Mouse (Mus musculus): Measurements from ENCODE around the gene Tmed6. TPM values are rescaled to one million over a fixed set of nuclear protein-coding genes. Genes with fewer than 3 reads are reported as not detected.
"Not testable (repeated sequence)": the region's sequence is repeated elsewhere in the genome, so short reads cannot be mapped to it uniquely, and the experiment has no call there.

The Tmed6 gene
- polyA plus RNA-seq, 1 experiment from 2014 or later, result 3.9 TPM

DNA sequence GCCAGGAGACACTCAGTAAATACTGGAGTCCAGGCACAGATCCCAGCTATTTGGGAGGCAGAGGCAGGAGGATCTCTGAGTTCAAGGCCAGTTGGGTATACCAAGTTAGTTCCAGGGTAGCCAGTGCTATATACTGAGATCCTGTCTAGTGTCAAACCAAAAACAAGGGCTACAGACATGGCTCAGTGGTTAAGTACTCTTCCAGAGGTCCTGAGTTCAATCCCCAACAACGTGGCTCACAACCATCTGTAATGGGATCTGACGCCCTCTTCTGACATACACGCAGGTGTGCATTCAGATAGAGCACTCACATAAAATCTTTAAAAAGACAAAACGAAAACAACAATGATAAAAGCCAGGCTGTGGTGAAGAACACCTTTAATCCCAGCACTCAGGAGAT, 16.0 kb downstream of the Tmed6 start:
- ATAC-seq (ENCODE audit: low read depth), result no peak
- Histone ChIP-seq H3K4me3 (ENCODE audit: low read depth, low read length) (no peak overlapping the region), H3K27ac (ENCODE audit: low read length) (no peak overlapping the region), H3K4me1 (ENCODE audit: control insufficient read depth, low read depth, low read length) (peaks cover 17% of the 10 kb centered on the region), H3K27me3 (ENCODE audit: control insufficient read depth, insufficient read depth, low read depth, low read length) (no peaks in the 10 kb centered on the region), H3K4me2 (ENCODE audit: low read depth, low read length) (0 out of 2 replicates have a peak overlapping the region, but pooled peaks have one; percentile 81), H3K36me3 (ENCODE audit: control insufficient read depth, insufficient read depth) (peaks cover 54% of the 10 kb centered on the region), H3K9me3 (replicated peaks; ENCODE audit: control insufficient read depth, low read length) (no peaks in the 10 kb centered on the region), H3K9ac (ENCODE audit: low read depth, low read length) (no peak overlapping the region)
- 69% methylated on average over 4 of the region's 4 CpGs for WGBS (ENCODE audit: insufficient replicate concordance)

DNA sequence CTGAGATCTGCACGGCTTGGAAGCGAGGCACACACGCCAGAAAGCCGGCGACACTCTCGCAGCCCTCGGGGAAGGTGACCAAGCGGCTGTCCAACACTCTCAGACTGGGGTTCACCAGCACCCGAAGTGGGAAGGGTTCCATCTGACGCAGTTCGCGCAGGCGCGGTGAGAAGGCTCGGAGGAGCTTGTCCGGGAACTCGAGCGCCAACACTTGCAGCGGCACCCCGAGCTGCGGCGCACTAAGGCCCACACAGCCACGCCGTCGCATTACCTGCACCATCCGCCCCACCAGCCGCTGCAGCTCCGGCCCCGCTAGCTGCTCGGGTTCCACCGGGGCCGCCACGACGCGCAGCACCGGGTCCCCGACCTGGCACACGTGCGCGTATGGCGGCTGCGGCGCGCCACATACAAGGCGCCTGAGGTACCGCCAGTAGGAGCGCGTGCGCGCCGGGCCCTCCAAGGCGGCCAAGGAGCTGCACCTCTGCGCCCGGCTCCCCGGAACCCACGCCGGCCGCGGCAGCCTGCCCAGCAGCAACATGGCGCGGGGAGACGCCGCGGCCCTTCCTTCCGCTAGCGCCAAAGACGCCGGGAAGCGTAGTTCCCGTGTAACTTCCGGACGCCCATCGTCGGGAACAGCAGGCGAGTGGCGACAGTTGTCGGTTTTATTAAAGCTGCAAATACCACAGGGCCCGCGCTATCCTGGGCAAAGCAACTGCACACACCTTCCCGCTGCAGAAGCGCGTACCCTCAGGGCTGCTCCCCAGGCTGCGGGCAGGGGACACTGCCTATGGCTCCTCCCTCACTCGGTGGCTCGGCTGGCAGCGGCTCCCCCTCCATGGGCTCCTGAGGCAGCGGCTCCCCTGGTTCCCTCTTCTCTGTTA, 17.1 kb downstream of the Tmed6 start, which contains the start of gene Pdf:
Gene Pdf, minus strand, starts transcription at position 554 of the 881 bp plus-strand sequence.
- H3K27ac ChIP-seq (ENCODE audit: low read length), result peak within 1 kb of the TSS; percentile 85
- peak within 1 kb of the TSS; percentile 75 for H3K9ac ChIP-seq (ENCODE audit: low read depth, low read length)
- H3K27me3 ChIP-seq (ENCODE audit: control insufficient read depth, insufficient read depth, low read depth, low read length), result no peaks in the 10 kb centered on the region
- under 1% methylated on average over 87 of the region's 87 CpGs for WGBS (ENCODE audit: insufficient replicate concordance)
- no peaks in the 10 kb centered on the region for H3K9me3 ChIP-seq (replicated peaks; ENCODE audit: control insufficient read depth, low read length)
- peaks cover 53% of the 10 kb centered on the region for H3K36me3 ChIP-seq (ENCODE audit: control insufficient read depth, insufficient read depth)
- peak within 1 kb of the TSS; percentile 76 for H3K4me3 ChIP-seq (ENCODE audit: low read depth, low read length)
- ATAC-seq (ENCODE audit: low read depth), result peak; percentile 76
- peaks cover 17% of the 10 kb centered on the region for H3K4me1 ChIP-seq (ENCODE audit: control insufficient read depth, low read depth, low read length)
- peak within 1 kb of the TSS; percentile 81 for H3K4me2 ChIP-seq (ENCODE audit: low read depth, low read length)

DNA sequence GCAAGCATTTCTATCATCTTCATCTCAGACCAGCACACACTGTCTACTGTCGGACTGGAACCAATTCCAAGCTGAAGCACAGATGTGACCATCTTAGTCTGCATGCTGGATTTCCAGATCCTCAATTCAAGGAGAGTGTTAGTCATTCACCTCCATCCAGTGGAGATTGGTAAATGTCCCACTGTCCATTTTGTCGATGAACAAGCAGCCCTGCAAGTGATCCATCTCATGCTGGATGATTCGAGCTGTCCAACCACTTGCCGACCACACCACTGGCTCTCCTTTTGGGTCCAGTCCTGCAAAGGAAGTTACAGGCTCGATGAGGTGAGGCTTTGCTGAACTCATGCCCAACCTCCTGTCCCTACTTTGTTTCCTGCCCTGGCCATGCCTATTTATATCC, 18.5 kb downstream of the Tmed6 start:
- no peaks in the 10 kb centered on the region for H3K27me3 ChIP-seq (ENCODE audit: control insufficient read depth, insufficient read depth, low read depth, low read length)
- H3K4me1 ChIP-seq (ENCODE audit: control insufficient read depth, low read depth, low read length), result peaks cover 17% of the 10 kb centered on the region
- H3K36me3 ChIP-seq (ENCODE audit: control insufficient read depth, insufficient read depth), result peaks cover 48% of the 10 kb centered on the region
- no peak for ATAC-seq (ENCODE audit: low read depth)
- H3K4me3 ChIP-seq (ENCODE audit: low read depth, low read length), result no peak overlapping the region
- no peak overlapping the region for H3K4me2 ChIP-seq (ENCODE audit: low read depth, low read length)
- no peak overlapping the region for H3K9ac ChIP-seq (ENCODE audit: low read depth, low read length)
- no peaks in the 10 kb centered on the region for H3K9me3 ChIP-seq (replicated peaks; ENCODE audit: control insufficient read depth, low read length)
- WGBS (ENCODE audit: insufficient replicate concordance), result 65% methylated on average over 5 of the region's 5 CpGs
- no peak overlapping the region for H3K27ac ChIP-seq (ENCODE audit: low read length)

DNA sequence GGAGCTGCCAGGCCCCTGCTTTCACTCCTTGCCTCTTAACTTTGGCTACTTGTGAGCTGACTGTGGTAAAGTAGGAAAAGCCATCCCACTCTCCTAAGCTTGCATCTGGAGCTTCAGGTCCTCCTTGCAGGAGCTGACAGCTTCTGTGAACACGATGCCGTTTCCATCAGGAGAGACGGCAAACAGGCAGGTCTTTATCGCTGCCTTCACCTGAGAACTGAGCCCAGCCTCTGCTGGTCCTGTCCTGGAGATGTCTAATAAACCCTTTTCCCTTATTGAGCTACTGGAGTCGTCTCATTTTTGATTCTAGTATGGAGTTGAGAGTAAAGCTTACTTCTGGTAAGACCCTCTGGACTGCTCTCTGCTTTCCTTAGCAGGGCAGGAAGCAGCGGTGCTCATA, 20.0 kb downstream of the Tmed6 start:
- Histone ChIP-seq H3K9ac (ENCODE audit: low read depth, low read length) (no peak overlapping the region), H3K27ac (ENCODE audit: low read length) (no peak overlapping the region), H3K4me1 (ENCODE audit: control insufficient read depth, low read depth, low read length) (peaks cover 17% of the 10 kb centered on the region), H3K36me3 (ENCODE audit: control insufficient read depth, insufficient read depth) (peaks cover 45% of the 10 kb centered on the region), H3K4me3 (ENCODE audit: low read depth, low read length) (no peak overlapping the region), H3K4me2 (ENCODE audit: low read depth, low read length) (no peak overlapping the region), H3K9me3 (replicated peaks; ENCODE audit: control insufficient read depth, low read length) (no peaks in the 10 kb centered on the region), H3K27me3 (ENCODE audit: control insufficient read depth, insufficient read depth, low read depth, low read length) (no peaks in the 10 kb centered on the region)
- no peak for ATAC-seq (ENCODE audit: low read depth)
- WGBS (ENCODE audit: insufficient replicate concordance), result 80% methylated on average over 6 of the region's 6 CpGs

DNA sequence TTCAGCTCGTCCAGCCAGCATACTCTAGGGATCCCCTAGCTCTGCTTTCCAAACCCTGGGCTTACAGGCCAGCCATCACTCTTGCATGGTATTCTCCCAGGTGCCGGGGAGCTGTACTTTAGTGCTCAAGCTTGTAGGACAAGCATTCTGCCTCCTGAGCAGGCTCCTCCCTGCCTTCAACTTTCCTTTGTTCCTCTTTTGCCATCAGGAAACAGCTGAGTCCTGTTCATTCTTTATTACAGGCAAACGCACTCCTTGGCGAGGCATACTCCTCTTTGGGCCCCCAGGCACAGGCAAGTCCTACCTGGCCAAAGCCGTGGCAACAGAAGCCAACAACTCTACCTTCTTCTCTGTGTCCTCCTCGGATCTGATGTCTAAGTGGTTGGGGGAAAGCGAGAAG, 24.8 kb downstream of the Tmed6 start:
- H3K4me3 ChIP-seq (ENCODE audit: low read depth, low read length), result no peak overlapping the region
- H3K9me3 ChIP-seq (replicated peaks; ENCODE audit: control insufficient read depth, low read length), result no peaks in the 10 kb centered on the region
- no peak overlapping the region for H3K27ac ChIP-seq (ENCODE audit: low read length)
- H3K4me1 ChIP-seq (ENCODE audit: control insufficient read depth, low read depth, low read length), result no peaks in the 10 kb centered on the region
- peaks cover 34% of the 10 kb centered on the region for H3K36me3 ChIP-seq (ENCODE audit: control insufficient read depth, insufficient read depth)
- H3K27me3 ChIP-seq (ENCODE audit: control insufficient read depth, insufficient read depth, low read depth, low read length), result no peaks in the 10 kb centered on the region
- WGBS (ENCODE audit: insufficient replicate concordance), result 50% methylated on average over 7 of the region's 7 CpGs
- no peak overlapping the region for H3K9ac ChIP-seq (ENCODE audit: low read depth, low read length)
- H3K4me2 ChIP-seq (ENCODE audit: low read depth, low read length), result no peak overlapping the region
- no peak for ATAC-seq (ENCODE audit: low read depth)

DNA sequence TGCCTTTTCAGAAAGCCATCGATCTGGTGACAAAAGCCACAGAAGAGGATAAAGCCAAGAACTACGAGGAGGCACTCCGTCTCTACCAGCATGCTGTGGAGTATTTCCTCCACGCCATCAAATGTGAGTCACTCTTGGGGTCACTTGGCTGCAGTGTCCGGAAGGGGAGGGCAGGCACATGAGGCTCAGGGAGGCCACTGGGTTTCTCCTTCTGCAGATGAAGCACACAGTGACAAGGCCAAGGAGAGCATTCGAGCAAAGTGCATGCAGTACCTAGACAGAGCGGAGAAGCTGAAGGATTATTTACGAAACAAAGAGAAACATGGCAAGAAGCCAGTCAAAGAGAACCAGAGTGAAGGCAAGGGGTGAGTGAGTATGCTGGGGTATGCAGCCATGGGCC, 28.8 kb downstream of the Tmed6 start:
- ATAC-seq (ENCODE audit: low read depth), result no peak
- WGBS (ENCODE audit: insufficient replicate concordance), result 78% methylated on average over 8 of the region's 8 CpGs
- H3K27me3 ChIP-seq (ENCODE audit: control insufficient read depth, insufficient read depth, low read depth, low read length), result no peaks in the 10 kb centered on the region
- H3K36me3 ChIP-seq (ENCODE audit: control insufficient read depth, insufficient read depth), result peaks cover 2% of the 10 kb centered on the region; the same call in 1 of the 2 replicates
- no peaks in the 10 kb centered on the region for H3K9me3 ChIP-seq (replicated peaks; ENCODE audit: control insufficient read depth, low read length)
- peaks cover 12% of the 10 kb centered on the region for H3K4me1 ChIP-seq (ENCODE audit: control insufficient read depth, low read depth, low read length)
- no peak overlapping the region for H3K9ac ChIP-seq (ENCODE audit: low read depth, low read length)
- no peak overlapping the region for H3K27ac ChIP-seq (ENCODE audit: low read length)
- H3K4me2 ChIP-seq (ENCODE audit: low read depth, low read length), result no peak overlapping the region
- H3K4me3 ChIP-seq (ENCODE audit: low read depth, low read length), result no peak overlapping the region

DNA sequence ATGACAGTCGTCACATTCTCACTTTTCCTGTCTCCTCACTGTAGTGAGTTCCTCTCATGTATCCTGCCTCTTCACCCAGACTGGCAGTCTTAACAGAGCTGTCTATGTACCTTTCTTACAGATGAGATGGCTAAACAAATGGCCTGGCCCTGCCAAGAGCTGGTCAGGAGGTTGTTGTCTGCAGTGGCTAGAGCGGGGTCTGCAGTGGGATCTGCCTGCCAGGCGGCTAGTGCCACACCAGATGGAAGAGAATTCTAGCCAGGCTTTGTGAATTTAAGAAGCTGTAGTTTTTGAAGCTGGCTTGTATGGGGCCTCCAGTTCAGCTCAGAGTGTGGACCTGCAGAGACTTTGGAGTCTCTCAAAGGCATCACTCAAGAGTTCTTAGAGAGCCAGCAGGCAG, 29.8 kb downstream of the Tmed6 start:
- Histone ChIP-seq H3K36me3 (ENCODE audit: control insufficient read depth, insufficient read depth) (no peaks in the 10 kb centered on the region; the same call in 1 of the 2 replicates), H3K4me3 (ENCODE audit: low read depth, low read length) (no peak overlapping the region), H3K27ac (ENCODE audit: low read length) (no peak overlapping the region), H3K4me2 (ENCODE audit: low read depth, low read length) (no peak overlapping the region), H3K4me1 (ENCODE audit: control insufficient read depth, low read depth, low read length) (peaks cover 14% of the 10 kb centered on the region), H3K9ac (ENCODE audit: low read depth, low read length) (no peak overlapping the region), H3K27me3 (ENCODE audit: control insufficient read depth, insufficient read depth, low read depth, low read length) (no peaks in the 10 kb centered on the region), H3K9me3 (replicated peaks; ENCODE audit: control insufficient read depth, low read length) (no peaks in the 10 kb centered on the region)
- no peak for ATAC-seq (ENCODE audit: low read depth)
- 68% methylated on average over 3 of the region's 3 CpGs for WGBS (ENCODE audit: insufficient replicate concordance)

DNA sequence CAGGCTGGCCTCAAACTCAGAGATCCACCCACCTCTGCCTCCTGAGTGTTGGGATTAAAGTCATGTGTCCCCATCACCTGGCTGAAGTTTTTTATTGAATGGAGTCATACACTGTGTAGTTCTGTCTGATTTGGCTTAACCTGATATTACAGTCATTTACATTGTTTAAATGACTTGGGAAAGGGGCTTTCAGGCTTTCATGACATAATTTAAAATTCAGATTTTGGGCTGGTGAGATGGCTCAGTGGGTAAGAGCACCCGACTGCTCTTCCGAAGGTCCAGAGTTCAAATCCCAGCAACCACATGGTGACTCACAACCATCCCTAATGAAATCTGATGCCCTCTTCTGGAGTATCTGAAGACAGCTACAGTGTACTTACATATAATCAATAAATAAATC, 31.8 kb downstream of the Tmed6 start:
- ATAC-seq (ENCODE audit: low read depth); H3K4me2 ChIP-seq (ENCODE audit: low read depth, low read length); H3K9ac ChIP-seq (ENCODE audit: low read depth, low read length); H3K27ac ChIP-seq (ENCODE audit: low read length); H3K36me3 ChIP-seq (ENCODE audit: control insufficient read depth, insufficient read depth); H3K27me3 ChIP-seq (ENCODE audit: control insufficient read depth, insufficient read depth, low read depth, low read length); H3K9me3 ChIP-seq (replicated peaks; ENCODE audit: control insufficient read depth, low read length); H3K4me3 ChIP-seq (ENCODE audit: low read depth, low read length): not testable (repeated sequence)
- 87% methylated on average over 2 of the region's 2 CpGs for WGBS (ENCODE audit: insufficient replicate concordance)
- H3K4me1 ChIP-seq (ENCODE audit: control insufficient read depth, low read depth, low read length), result peaks cover 14% of the 10 kb centered on the region

DNA sequence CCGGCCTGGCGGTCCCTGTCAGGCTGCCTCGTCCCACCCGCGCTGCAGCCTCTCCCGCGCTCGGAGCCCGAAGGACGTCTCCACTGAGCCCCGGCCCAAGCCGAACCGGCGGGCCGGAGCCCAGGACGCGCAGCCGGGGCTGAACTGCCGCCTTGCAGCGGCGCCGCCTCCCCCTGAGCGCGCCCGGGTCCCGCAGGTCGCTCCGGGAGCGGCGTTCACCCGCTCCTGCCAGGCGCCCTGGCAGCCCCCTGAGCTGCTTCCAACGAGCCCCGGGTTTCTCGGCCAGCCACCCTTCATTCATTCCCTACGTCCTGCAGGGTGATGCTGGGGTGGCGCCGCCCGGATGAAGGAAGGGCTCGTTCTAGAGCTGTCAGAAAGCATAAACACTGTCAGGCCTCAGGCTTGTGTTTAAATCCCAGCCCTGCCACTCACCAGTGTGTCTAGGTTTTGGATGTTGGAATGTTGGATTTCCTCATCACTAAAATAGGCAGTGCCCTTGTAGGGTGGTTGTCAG, 33.8 kb downstream of the Tmed6 start:
- Histone ChIP-seq H3K9ac (ENCODE audit: low read depth, low read length) (peak overlapping the region; percentile 96), H3K4me3 (ENCODE audit: low read depth, low read length) (peak overlapping the region; percentile 85), H3K4me1 (ENCODE audit: control insufficient read depth, low read depth, low read length) (peaks cover 14% of the 10 kb centered on the region), H3K27me3 (ENCODE audit: control insufficient read depth, insufficient read depth, low read depth, low read length) (no peaks in the 10 kb centered on the region), H3K36me3 (ENCODE audit: control insufficient read depth, insufficient read depth) (no peaks in the 10 kb centered on the region), H3K27ac (ENCODE audit: low read length) (peak overlapping the region; percentile 90), H3K9me3 (replicated peaks; ENCODE audit: control insufficient read depth, low read length) (no peaks in the 10 kb centered on the region), H3K4me2 (ENCODE audit: low read depth, low read length) (peak overlapping the region; percentile 70)
- 0% methylated on average over 36 of the region's 40 CpGs for WGBS (ENCODE audit: insufficient replicate concordance)
- ATAC-seq (ENCODE audit: low read depth), result no peak
